Mouse (Mus musculus) spleen, postnatal 14 days (tissue): Measurements from ENCODE around the gene Cel.

ENCODE experiments used
- DNase-seq, 2 experiments: peaks; one replicate each; pipeline ENCODE4 v3.0.0; 2021 to 2022; ENCODE audit warnings: low spot score in 2 of 2

Cel gene

DNA sequence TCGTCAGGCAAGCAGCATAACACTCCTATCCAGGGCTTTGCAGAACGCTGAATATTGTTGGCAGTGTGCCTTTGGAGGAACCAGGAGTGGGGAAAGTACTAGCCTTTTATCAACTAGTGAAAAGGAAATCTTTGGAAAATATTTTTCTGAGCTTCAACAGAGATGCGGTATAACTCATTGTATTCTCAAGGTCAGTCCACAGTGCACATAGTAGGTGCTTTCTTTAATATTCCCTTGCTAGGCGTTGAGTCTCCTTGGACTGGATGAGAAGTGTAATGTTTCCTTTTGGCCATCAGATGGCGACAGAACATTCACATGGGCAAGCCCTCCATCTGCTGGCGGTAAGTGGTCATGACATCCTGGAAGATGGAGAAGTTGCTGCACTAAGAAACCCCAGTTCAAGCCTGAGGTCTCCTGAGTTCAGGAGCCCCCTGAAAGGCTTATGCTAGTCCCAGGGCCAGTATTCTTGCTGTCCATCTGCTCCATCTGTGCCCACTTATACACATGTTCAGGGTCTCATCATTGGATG is 21.9 kb upstream of the Cel start:
- peak; percentile 65 to 79 for DNase-seq

- DNase-seq = no peak
These were observed 20.4 kb upstream of the Cel start, which contains the start of gene Gtf3c5 for GRCm38 (mm10) chr2:28583651-28584050. Gene Gtf3c5, minus strand, starts transcription at chr2:28583751.

DNA sequence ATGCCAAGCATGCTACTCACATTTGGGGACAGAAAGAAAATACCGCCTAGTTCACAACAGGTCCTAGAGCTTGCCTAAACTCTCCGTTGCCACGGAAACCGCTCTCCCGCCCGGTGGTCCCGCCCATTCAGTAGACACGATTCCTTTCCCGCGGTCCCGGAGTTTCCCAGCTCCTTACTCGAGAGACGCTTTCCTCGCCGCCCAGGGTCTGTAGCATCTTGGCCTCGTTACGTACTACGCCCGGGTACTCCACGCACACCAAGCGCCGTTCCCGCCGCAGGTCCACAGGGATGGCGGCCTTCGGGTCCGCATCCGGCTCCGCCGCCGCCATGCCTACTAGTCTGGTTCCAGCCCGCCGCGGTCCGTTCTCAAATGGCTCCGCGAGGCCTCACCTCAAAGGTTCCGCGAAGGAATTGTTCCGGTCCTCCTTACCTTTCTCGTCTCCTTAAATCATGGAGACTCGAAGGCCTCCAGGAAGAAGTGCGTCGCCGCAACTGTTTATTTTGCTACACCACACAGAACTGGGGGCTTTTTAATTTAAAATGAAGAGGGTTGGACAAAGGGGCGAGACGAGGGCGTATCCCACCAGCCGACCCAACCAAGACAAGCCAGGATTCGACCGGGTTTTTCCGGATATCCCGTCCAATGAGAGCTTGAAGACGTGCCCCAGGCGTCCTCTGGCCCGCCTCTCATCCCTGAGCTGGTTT is 19.6 kb upstream of the Cel start:
- peak; percentile 83 to 90 for DNase-seq

- DNase-seq = no peak
These were observed 14.8 kb upstream of the Cel start for GRCm38 (mm10) chr2:28578003-28578402.

DNA sequence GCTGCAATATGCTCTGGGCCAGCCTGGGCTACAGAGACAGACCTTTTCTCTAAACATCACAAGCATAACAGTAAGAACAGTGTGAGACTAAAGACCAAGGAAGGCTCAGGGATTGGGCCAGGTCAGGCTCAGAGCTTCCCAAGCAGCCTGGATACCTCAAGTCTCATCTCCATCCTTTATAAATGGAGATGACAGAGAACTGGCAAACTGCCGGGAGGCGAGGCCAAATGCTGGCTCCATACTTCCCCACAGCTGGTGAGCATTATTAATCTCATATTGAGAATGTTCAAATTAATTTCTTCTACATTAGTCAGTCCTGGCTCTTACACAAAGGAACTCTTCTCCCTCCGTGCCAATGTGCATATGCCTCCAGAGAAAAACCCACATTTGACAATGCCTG is 13.6 kb upstream of the Cel start:
- DNase-seq = no peak

DNA sequence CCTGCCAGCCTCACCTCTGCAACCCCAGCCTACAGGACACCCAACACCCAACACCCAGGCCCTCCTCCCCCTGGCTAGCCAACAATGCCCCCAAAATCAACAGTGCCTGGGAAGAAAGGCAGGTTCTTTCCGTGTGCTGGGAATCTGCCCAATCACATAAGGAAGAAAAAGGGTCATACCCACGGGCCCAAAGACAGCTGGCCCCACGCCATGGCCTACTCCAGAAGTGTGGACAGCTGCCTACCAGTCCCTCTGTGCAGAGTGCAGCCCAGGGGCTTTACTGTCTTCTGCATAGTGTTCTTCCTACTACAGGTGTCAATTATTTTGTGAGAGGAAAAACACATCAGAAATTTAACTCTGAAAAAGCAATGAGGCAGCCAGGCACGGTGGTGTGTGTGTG is 12.1 kb upstream of the Cel start:
- DNase-seq = no peak

GRCm38 (mm10) chr2:28569903-28570302 is 6.7 kb upstream of the Cel start:
- no peak for DNase-seq

GRCm38 (mm10) chr2:28566545-28566944 is 3.3 kb upstream of the Cel start:
- DNase-seq = no peak

DNA sequence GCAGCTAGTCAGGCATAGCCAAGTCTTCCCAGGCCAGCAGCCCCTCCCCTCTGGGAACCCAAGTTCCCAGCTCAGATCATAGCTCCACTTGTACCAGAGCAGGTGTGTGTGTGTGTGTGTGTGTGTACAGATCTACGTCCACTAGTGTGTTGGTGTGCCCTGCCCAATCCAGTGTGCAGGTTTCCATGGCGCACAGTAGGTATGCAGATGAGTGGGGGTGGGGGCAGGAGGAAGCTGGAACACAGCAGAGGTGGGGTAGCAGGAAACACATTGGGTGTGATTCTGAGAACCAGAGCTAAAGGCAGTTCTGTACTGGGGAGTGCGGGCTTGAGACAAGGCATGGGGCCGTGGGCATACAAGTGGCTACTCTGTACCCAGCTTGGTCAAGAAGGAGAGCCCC is 1.2 kb upstream of the Cel start:
- no peak for DNase-seq

DNA sequence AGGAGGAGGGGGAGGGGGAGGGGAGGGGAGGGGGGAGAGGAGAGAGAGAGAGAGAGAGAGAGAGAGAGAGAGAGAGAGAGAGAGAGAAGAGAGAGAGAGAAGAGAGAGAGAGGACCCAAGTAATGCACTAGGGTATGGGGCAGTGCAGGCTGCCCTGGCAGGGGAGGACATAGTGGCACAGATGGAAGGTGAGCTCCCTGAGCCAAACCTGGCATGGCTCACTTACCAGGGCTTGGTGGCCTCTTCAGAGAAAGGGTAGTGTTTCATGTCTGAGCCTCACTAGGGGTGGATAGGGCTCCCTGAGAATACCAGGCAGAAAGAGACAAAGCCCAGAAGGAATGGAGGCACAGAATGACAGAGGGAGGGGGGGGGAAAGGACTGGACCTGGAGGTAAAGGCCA is 627 bp upstream of the Cel start:
- no peak for DNase-seq

- DNase-seq = no peak
These were observed 5.8 kb downstream of the Cel start for GRCm38 (mm10) chr2:28557452-28557851.

GRCm38 (mm10) chr2:28552301-28552700 is 10.9 kb downstream of the Cel start:
- DNase-seq = no peak

DNA sequence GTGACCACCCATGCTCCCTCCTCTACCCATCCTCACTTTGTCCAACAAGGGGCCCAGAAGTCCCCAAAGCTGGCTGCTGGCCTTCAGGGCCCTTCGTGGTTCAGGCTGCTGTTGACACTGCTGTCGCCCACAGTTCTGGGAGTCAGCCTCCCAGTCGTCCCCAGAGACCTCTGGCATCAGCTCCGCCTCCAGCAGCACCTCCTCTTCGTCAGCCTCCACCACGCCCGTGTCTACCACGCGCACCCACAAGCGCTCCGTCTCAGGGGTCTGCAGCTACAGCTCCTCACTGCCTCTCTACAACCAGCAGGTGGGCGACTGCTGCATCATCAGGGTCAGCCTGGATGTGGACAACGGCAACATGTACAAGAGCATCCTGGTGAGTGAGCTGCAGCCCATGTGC is 14.0 kb downstream of the Cel start:
- DNase-seq = no peak

GRCm38 (mm10) chr2:28547237-28548172 is 15.7 kb downstream of the Cel start:
- peak; percentile 72 to 85 for DNase-seq

DNA sequence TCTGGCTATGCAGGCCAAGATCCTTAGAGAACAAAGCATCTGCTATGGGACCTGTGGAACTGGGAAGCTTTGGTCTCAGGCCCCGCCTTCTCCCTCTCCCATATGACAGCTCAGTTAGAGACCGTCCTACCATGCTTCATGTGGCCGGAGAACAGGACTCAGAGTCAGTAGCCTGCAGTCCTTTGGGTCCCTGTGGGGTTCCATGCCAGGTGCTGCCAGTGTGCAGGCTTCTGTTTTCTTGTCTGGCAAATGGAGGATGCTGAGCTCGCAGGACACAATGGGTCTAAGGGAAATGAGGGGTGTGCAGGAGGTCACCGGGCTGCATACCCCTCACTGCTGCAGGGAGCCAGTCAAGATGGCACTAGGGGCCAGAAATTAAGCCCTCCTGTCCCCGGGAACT is 16.6 kb downstream of the Cel start:
- DNase-seq = no peak

DNA sequence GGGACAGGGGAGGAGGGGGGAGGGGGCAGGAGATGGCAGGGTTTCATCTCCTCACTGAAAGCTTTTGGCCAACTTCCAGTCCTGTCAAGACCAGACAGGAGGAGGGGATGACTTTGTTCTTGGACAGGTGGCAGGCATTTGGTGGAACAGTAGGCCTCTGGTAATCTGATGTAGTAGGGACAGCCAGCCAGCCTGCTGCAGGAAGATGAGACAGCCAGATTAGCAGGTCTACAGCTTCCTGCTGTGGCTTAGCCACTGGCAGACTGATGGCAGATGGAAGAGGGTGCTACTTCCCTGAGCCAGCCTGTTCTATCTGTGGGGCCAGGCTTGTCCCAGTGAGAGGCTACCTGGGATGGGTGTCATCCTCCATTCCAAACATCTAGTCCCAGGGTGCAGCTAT is 17.2 kb downstream of the Cel start:
- no peak for DNase-seq

DNA sequence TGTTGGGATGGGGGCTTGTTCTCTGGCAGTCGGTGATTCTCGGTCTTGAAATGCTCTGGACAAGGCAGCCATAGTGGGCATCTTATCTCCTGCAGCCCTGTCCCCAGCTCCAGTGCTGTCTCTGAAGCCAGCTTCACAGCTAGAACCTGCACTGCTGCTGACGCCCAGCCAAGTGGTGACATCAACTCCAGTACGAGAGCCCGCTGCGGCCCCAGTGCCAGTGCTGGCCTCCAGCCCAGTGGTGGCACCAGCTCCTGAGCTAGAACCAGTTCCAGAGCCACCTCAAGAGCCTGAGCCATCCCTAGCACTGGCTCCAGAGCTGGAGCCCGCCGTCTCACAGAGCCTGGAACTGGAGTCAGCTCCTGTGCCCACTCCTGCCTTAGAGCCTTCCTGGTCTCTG is 19.3 kb downstream of the Cel start:
- no peak for DNase-seq

- DNase-seq = no peak
These were observed 22.5 kb downstream of the Cel start for GRCm38 (mm10) chr2:28540587-28541227.

DNA sequence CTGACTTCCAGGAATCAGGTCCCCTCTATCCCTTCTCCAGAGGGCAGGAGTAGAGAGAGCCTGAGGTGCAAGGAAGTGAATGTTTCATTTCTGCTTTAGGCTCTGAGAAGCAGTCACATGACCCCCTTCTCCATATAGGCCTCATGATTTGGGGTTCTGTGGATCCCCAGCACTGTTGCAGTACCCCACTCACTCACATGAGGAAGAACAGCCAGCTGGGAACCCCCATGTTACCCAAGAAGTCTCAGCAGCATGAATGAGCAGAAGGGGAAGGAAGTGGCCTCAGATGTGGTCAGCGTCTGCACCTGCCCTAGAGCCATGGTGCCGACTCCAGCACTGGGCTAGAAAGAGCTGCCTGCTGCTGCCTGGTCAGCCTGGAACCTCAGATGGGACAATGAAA is 23.3 kb downstream of the Cel start:
- peak in 1 of 2 experiments; percentile 43 for DNase-seq

- peak; percentile 17 to 40 for DNase-seq
These were observed 24.0 kb downstream of the Cel start for GRCm38 (mm10) chr2:28539206-28539605.

DNA sequence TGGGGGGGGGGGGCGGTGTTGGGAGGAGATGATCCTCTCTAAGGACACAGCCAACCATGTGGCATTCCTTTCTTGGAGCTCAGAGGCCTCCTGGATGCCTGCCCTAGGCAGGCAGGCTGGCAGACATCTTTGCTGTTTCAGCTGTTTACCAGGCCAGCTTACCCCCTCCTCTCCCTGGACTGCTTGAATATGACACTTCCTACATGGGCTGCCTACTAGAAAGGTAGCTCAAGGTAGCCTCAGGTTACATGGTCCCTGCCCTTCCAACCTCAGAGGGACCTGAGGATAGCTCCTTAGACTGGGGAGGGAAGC is 24.4 kb downstream of the Cel start:
- no peak for DNase-seq
